Mouse (Mus musculus) forebrain, embryonic 15.5 days (tissue): ENCODE data around the gene Mff. TPM values are rescaled to one million over a fixed set of nuclear protein-coding genes. Genes with fewer than 3 reads are reported as not detected.
A peak's percentile ranks its signal among the peaks of the same experiment; 100 is the strongest.

ENCODE experiments used
- ATAC-seq: fragments of 200-750 bp; cut with Nextera tagmentation; replicated peaks from 2 replicates; pipeline ENCODE4 v1.8.0; 2017; ENCODE audit warnings: mild to moderate bottlenecking, moderate TSS enrichment, moderate library complexity
- H3K27ac ChIP-seq: fragments of 300-500 bp; sonication (generic); replicated peaks from 2 replicates; pipeline ENCODE4 v1.5.1; 2015; ENCODE audit warnings: mild to moderate bottlenecking, inconsistent platforms
- H3K27me3 ChIP-seq: fragments of 300-500 bp; sonication (generic); 2 replicates; pipeline ENCODE4 v1.6.1; 2015; ENCODE audit warnings: inconsistent platforms
- H3K36me3 ChIP-seq: fragments of 300-500 bp; sonication (generic); 2 replicates; pipeline ENCODE4 v1.6.1; 2015; ENCODE audit warnings: mild to moderate bottlenecking, inconsistent platforms
- H3K4me1 ChIP-seq: fragments of 300-500 bp; sonication (generic); 2 replicates; pipeline ENCODE4 v1.6.1; 2015; ENCODE audit warnings: inconsistent platforms
- H3K4me2 ChIP-seq: fragments of 300-500 bp; sonication (generic); replicated peaks from 2 replicates; pipeline ENCODE4 v1.6.1; 2015; ENCODE audit warnings: mild to moderate bottlenecking, inconsistent platforms
- H3K4me3 ChIP-seq: fragments of 300-500 bp; sonication (generic); 2 replicates; pipeline ENCODE4 v1.5.1; 2015; ENCODE audit warnings: mild to moderate bottlenecking, inconsistent platforms
- H3K9ac ChIP-seq: fragments of 300-500 bp; sonication (generic); replicated peaks from 2 replicates; pipeline ENCODE4 v1.6.1; 2015; ENCODE audit warnings: mild to moderate bottlenecking, inconsistent platforms
- H3K9me3 ChIP-seq: fragments of 300-500 bp; sonication (generic); 2 replicates; pipeline ENCODE4 v1.6.1; 2016; ENCODE audit warnings: inconsistent platforms
- WGBS: fragments of 180-500 bp; shearing (Covaris S2); methylation state at CpG from one replicate; pipeline ENCODE4 v1.1.7; 2015; ENCODE audit warnings: mixed read lengths; 5-methylcytosine and 5-hydroxymethylcytosine counted together
- polyA plus RNA-seq: library from polyadenylated mRNA; unstranded; fragments of >200 nt; fragmentation: Nextera tagmentation; extraction: Ambion mirVana; gene quantifications from 2 replicates; pipeline ENCODE4 v1.2.1, GENCODE M21; 2015

Mff gene
- polyA plus RNA-seq: 373 and 380 TPM in 2 replicates

GRCm38 (mm10) chr1:82724339-82725025 lies at the start of gene Mff:
Gene Mff, plus strand, starts transcription at chr1:82724890.
- peak; percentile 99 for ATAC-seq

GRCm38 (mm10) chr1:82686328-82686727 lies 38.4 kb upstream of the Mff start:
- Histone ChIP-seq H3K4me1 (no peaks in the 10 kb centered on the region), H3K4me3 (no peak overlapping the region), H3K27me3 (no peaks in the 10 kb centered on the region), H3K36me3 (no peaks in the 10 kb centered on the region), H3K4me2 (no peak overlapping the region), H3K27ac (no peak overlapping the region), H3K9me3 (no peaks in the 10 kb centered on the region), H3K9ac (no peak overlapping the region)
- ATAC-seq: no peak
- 92% methylated on average over 5 of the region's 5 CpGs for WGBS

More at GRCm38 (mm10) chr1:82724339-82725025, at the start of gene Mff:
- Histone ChIP-seq H3K4me2 (peak within 1 kb of the TSS; percentile 77), H3K36me3 (peaks cover 9% of the 10 kb centered on the region), H3K9ac (peak within 1 kb of the TSS; percentile 80), H3K4me3 (peak within 1 kb of the TSS; percentile 80), H3K27me3 (peaks cover 6% of the 10 kb centered on the region; the same call in 1 of the 2 replicates), H3K27ac (peak within 1 kb of the TSS; percentile 66; the same call in 1 of the 2 replicates), H3K9me3 (no peaks in the 10 kb centered on the region), H3K4me1 (peaks cover 17% of the 10 kb centered on the region)
- 10% methylated on average over 38 of the region's 38 CpGs for WGBS

GRCm38 (mm10) chr1:82686866-82687265 lies 37.8 kb upstream of the Mff start:
- no peak overlapping the region for H3K9ac ChIP-seq

GRCm38 (mm10) chr1:82687931-82688330 lies 36.8 kb upstream of the Mff start:
- WGBS: 11% methylated on average over 6 of the region's 6 CpGs
- no peak for ATAC-seq
- Histone ChIP-seq H3K4me3 (no peak overlapping the region), H3K27ac (no peak overlapping the region), H3K36me3 (no peaks in the 10 kb centered on the region), H3K4me1 (no peaks in the 10 kb centered on the region), H3K9ac (no peak overlapping the region), H3K9me3 (no peaks in the 10 kb centered on the region), H3K27me3 (no peaks in the 10 kb centered on the region), H3K4me2 (no peak overlapping the region)

More at GRCm38 (mm10) chr1:82686866-82687265, 37.8 kb upstream of the Mff start:
- 89% methylated on average over 2 of the region's 2 CpGs for WGBS
- H3K27ac ChIP-seq: no peak overlapping the region
- no peak overlapping the region for H3K4me2 ChIP-seq
- no peak for ATAC-seq
- H3K4me1 ChIP-seq: no peaks in the 10 kb centered on the region
- H3K27me3 ChIP-seq: no peaks in the 10 kb centered on the region
- no peaks in the 10 kb centered on the region for H3K36me3 ChIP-seq
- no peak overlapping the region for H3K4me3 ChIP-seq
- no peaks in the 10 kb centered on the region for H3K9me3 ChIP-seq

- H3K4me1 ChIP-seq: no peaks in the 10 kb centered on the region
- no peak overlapping the region for H3K27ac ChIP-seq
- H3K36me3 ChIP-seq: no peaks in the 10 kb centered on the region
- no peak overlapping the region for H3K4me2 ChIP-seq
- H3K4me3 ChIP-seq: no peak overlapping the region
- H3K9me3 ChIP-seq: no peaks in the 10 kb centered on the region
- no peak overlapping the region for H3K9ac ChIP-seq
- ATAC-seq: no peak
- WGBS: 29% methylated on average over 3 of the region's 3 CpGs
- no peaks in the 10 kb centered on the region for H3K27me3 ChIP-seq
Measured at GRCm38 (mm10) chr1:82695915-82696314, 28.8 kb upstream of the Mff start.

GRCm38 (mm10) chr1:82717816-82718512 lies 6.7 kb upstream of the Mff start:
- peaks cover 3% of the 10 kb centered on the region; the same call in 1 of the 2 replicates for H3K27me3 ChIP-seq
- no peaks in the 10 kb centered on the region for H3K9me3 ChIP-seq
- WGBS: 80% methylated on average over 9 of the region's 9 CpGs
- no peaks in the 10 kb centered on the region for H3K4me1 ChIP-seq
- H3K27ac ChIP-seq: no peak overlapping the region
- H3K4me2 ChIP-seq: no peak overlapping the region
- no peak overlapping the region for H3K4me3 ChIP-seq
- H3K36me3 ChIP-seq: no peaks in the 10 kb centered on the region
- H3K9ac ChIP-seq: no peak overlapping the region
- ATAC-seq: no peak

- peaks cover 17% of the 10 kb centered on the region for H3K4me1 ChIP-seq
- peaks cover 16% of the 10 kb centered on the region for H3K36me3 ChIP-seq
- H3K9ac ChIP-seq: peak overlapping the region; percentile 80
- under 1% methylated on average over 37 of the region's 37 CpGs for WGBS
- H3K27ac ChIP-seq: peak overlapping the region; percentile 66; the same call in 1 of the 2 replicates
- no peaks in the 10 kb centered on the region for H3K9me3 ChIP-seq
- ATAC-seq: peak; percentile 98
- H3K4me2 ChIP-seq: peak overlapping the region; percentile 77
- H3K27me3 ChIP-seq: peaks cover 6% of the 10 kb centered on the region; the same call in 1 of the 2 replicates
- H3K4me3 ChIP-seq: peak overlapping the region; percentile 80
Measured at GRCm38 (mm10) chr1:82725026-82725874, 560 bp downstream of the Mff start.

- Histone ChIP-seq H3K27me3 (peaks cover 6% of the 10 kb centered on the region; the same call in 1 of the 2 replicates), H3K4me3 (peak overlapping the region; percentile 80), H3K9me3 (no peaks in the 10 kb centered on the region), H3K4me2 (peak overlapping the region; percentile 77), H3K36me3 (peaks cover 21% of the 10 kb centered on the region), H3K4me1 (peaks cover 17% of the 10 kb centered on the region), H3K9ac (peak overlapping the region; percentile 80), H3K27ac (no peak overlapping the region)
- WGBS: 25% methylated on average over 4 of the region's 4 CpGs
- no peak for ATAC-seq
Measured at GRCm38 (mm10) chr1:82725875-82726185, 1.1 kb downstream of the Mff start.

GRCm38 (mm10) chr1:82726482-82726881 lies 1.8 kb downstream of the Mff start:
- H3K4me1 ChIP-seq: peaks cover 17% of the 10 kb centered on the region
- ATAC-seq: no peak
- 90% methylated on average over 5 of the region's 5 CpGs for WGBS
- H3K36me3 ChIP-seq: peaks cover 28% of the 10 kb centered on the region
- H3K4me3 ChIP-seq: no peak overlapping the region
- no peak overlapping the region for H3K9ac ChIP-seq
- peaks cover 6% of the 10 kb centered on the region; the same call in 1 of the 2 replicates for H3K27me3 ChIP-seq
- H3K27ac ChIP-seq: no peak overlapping the region
- no peak overlapping the region for H3K4me2 ChIP-seq
- H3K9me3 ChIP-seq: no peaks in the 10 kb centered on the region

- 92% methylated on average over 1 of the region's 1 CpGs for WGBS
- no peak for ATAC-seq
- peaks cover 89% of the 10 kb centered on the region for H3K36me3 ChIP-seq
Measured at GRCm38 (mm10) chr1:82733357-82733756, 8.7 kb downstream of the Mff start.

GRCm38 (mm10) chr1:82738066-82738465 lies 13.4 kb downstream of the Mff start:
- Histone ChIP-seq H3K4me1 (no peaks in the 10 kb centered on the region), H3K27ac (no peak overlapping the region), H3K36me3 (peaks cover 70% of the 10 kb centered on the region), H3K9ac (no peak overlapping the region), H3K9me3 (no peaks in the 10 kb centered on the region), H3K4me2 (no peak overlapping the region), H3K4me3 (no peak overlapping the region), H3K27me3 (no peaks in the 10 kb centered on the region)
- 93% methylated on average over 1 of the region's 1 CpGs for WGBS
- ATAC-seq: no peak

More at GRCm38 (mm10) chr1:82733357-82733756, 8.7 kb downstream of the Mff start:
- Histone ChIP-seq H3K4me1 (no peaks in the 10 kb centered on the region), H3K9ac (no peak overlapping the region), H3K4me3 (no peak overlapping the region), H3K9me3 (no peaks in the 10 kb centered on the region), H3K27me3 (no peaks in the 10 kb centered on the region), H3K4me2 (no peak overlapping the region), H3K27ac (no peak overlapping the region)

GRCm38 (mm10) chr1:82741539-82741938 lies 16.8 kb downstream of the Mff start:
- Histone ChIP-seq H3K4me1 (no peaks in the 10 kb centered on the region), H3K27ac (no peak overlapping the region), H3K9ac (no peak overlapping the region), H3K36me3 (peaks cover 47% of the 10 kb centered on the region), H3K4me2 (no peak overlapping the region), H3K27me3 (no peaks in the 10 kb centered on the region), H3K4me3 (no peak overlapping the region), H3K9me3 (no peaks in the 10 kb centered on the region)
- ATAC-seq: no peak
- WGBS: 91% methylated on average over 7 of the region's 7 CpGs
